Mouse (Mus musculus) gonadal fat pad, adult 2 months (tissue): ENCODE data around the gene Stx6. TPM values are rescaled to one million over a fixed set of nuclear protein-coding genes. Genes with fewer than 3 reads are reported as not detected.
"Not testable (repeated sequence)": the region's sequence is repeated elsewhere in the genome, so short reads cannot be mapped to it uniquely, and the experiment has no call there.

Experiments used
- DNase-seq: peaks from one replicate; pipeline ENCODE4 v3.0.0-alpha.2; 2012; ENCODE audit warnings: low read depth
- polyA plus RNA-seq: library from polyadenylated mRNA; depleted of rRNA; stranded (reverse); fragments of >200 nt; gene quantifications from 2 replicates; pipeline ENCODE4 v1.2.3, GENCODE M21; 2012

The Stx6 gene
- polyA plus RNA-seq, 1 experiment: 48.6 TPM

- no peak for DNase-seq
Observed at GRCm38 (mm10) chr1:155167453-155167852, 8.9 kb downstream of the Stx6 start.

GRCm38 (mm10) chr1:155169935-155170334, 11.4 kb downstream of the Stx6 start:
- no peak for DNase-seq

- no peak for DNase-seq
Observed at GRCm38 (mm10) chr1:155172895-155173643, 14.6 kb downstream of the Stx6 start.

- not testable (repeated sequence) for DNase-seq
Observed at GRCm38 (mm10) chr1:155173644-155174016, 15.1 kb downstream of the Stx6 start.

- DNase-seq: no peak
Observed at GRCm38 (mm10) chr1:155174424-155174823, 15.9 kb downstream of the Stx6 start.

GRCm38 (mm10) chr1:155178192-155178924, 19.8 kb downstream of the Stx6 start:
- DNase-seq: no peak

- no peak for DNase-seq
Observed at GRCm38 (mm10) chr1:155184191-155184590, 25.7 kb downstream of the Stx6 start.

GRCm38 (mm10) chr1:155188656-155189055, 30.1 kb downstream of the Stx6 start:
- no peak for DNase-seq

- DNase-seq: no peak
Observed at GRCm38 (mm10) chr1:155191219-155191618, 32.7 kb downstream of the Stx6 start.

- no peak for DNase-seq
Observed at GRCm38 (mm10) chr1:155191671-155192070, 33.2 kb downstream of the Stx6 start.

- DNase-seq: no peak
Observed at GRCm38 (mm10) chr1:155192805-155193368, 34.4 kb downstream of the Stx6 start.

- no peak for DNase-seq
Observed at GRCm38 (mm10) chr1:155196691-155197090, 38.2 kb downstream of the Stx6 start.

- DNase-seq: no peak
Observed at GRCm38 (mm10) chr1:155199522-155199921, 41.0 kb downstream of the Stx6 start.

GRCm38 (mm10) chr1:155200967-155201366, 42.5 kb downstream of the Stx6 start:
- DNase-seq: no peak

GRCm38 (mm10) chr1:155201373-155201879, 42.9 kb downstream of the Stx6 start:
- DNase-seq: no peak

- no peak for DNase-seq
Observed at GRCm38 (mm10) chr1:155201914-155202313, 43.4 kb downstream of the Stx6 start.

GRCm38 (mm10) chr1:155202472-155202871, 44.0 kb downstream of the Stx6 start:
- DNase-seq: no peak

- DNase-seq: no peak
Observed at GRCm38 (mm10) chr1:155203101-155203500, 44.6 kb downstream of the Stx6 start.

- no peak for DNase-seq
Observed at GRCm38 (mm10) chr1:155203954-155204353, 45.4 kb downstream of the Stx6 start.

- no peak for DNase-seq
Observed at GRCm38 (mm10) chr1:155204560-155205162, 46.1 kb downstream of the Stx6 start.

GRCm38 (mm10) chr1:155205311-155205710, 46.8 kb downstream of the Stx6 start:
- no peak for DNase-seq
